Mouse (Mus musculus): Measurements from ENCODE around the gene Plekha6.

DNA sequence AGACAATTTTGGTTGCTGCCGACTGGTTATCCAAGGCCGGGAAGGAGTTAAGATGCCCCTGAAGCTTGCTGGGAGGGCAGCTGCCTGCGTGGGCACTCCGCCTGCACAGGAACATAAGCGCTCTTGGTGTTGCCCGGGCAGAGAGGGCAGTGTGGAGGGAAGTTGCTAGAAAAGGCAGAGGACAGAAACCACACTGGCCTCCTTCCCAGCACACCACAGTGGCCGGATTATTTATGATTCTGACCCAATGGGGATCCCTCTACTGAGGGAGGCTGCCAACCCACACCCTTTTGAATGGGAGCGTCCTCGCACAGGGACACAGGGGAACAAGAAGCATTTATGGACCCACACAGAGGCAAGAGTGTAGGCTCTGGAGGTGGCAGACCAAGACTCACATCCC is 7.3 kb downstream of the Plekha6 start:
- TF ChIP-seq POLR2A (IDR thresholded peaks at IDR 0.05; ENCODE audit: insufficient read length, low read depth) (no peak), TCF12 (IDR thresholded peaks at IDR 0.05; ENCODE audit: insufficient read depth, poor library complexity, severe bottlenecking) (no peak), USF1 (IDR thresholded peaks at IDR 0.05; ENCODE audit: low read depth) (no peak), CEBPB (IDR thresholded peaks at IDR 0.05; ENCODE audit: insufficient read depth, poor library complexity, severe bottlenecking) (no peak), POLR2AphosphoS2 (IDR thresholded peaks at IDR 0.05; ENCODE audit: insufficient read length, low read depth) (no peak), E2F4 (IDR thresholded peaks at IDR 0.05; ENCODE audit: insufficient read depth) (no peak), MAX (IDR thresholded peaks at IDR 0.05; ENCODE audit: low read depth) (no peak), TCF3 (IDR thresholded peaks at IDR 0.05; ENCODE audit: insufficient read length, low read depth) (no peak)

All from myocyte (in vitro differentiated cells).